Mouse (Mus musculus) right cerebral cortex, postnatal 36 days (tissue): Measurements from ENCODE around the gene Palm2.

ENCODE experiments used
- DNase-seq, 2 experiments: peaks; one replicate each; pipeline ENCODE4 v3.0.0; 2022; ENCODE audit warnings: low spot score in 2 of 2, mixed read lengths in 1 of 2

The Palm2 gene

DNA sequence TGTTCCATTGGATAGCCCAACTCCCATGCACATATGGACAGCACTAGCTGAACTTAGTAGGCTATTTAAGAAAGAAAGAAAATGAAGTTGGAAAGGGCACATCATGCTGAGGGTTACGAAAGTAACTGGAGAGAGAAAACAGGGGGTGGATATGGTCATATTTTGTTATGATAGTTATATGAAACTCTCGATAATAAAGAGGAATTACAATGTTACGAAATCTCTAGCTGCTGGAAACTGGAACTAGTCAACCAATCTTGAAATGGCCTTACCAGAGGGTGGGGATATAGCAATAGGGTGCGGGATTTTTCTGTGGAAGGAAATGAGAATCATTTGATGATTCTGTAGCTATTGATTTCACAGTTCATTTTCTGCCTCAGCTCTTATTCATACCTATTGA is 180.6 kb downstream of the Palm2 start:
- DNase-seq: no peak

DNA sequence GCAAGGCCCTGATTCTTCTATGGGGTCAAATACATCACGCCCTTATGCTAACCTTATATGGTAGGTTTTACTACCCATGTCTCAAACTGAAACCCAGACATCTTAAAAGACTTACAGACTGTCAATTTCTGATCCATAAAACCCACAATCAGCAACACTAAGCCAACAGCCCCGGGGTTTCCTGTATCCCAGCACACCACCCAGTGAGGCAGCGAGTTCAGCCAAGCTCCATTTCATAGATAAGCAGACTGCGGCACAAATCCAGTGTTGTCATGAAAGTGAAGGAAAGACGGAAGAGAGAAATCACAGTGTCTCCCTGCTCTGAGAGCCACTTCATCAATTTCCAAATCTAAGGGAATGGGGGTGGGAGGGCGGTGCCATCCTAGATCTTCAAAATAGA is 184.7 kb downstream of the Palm2 start:
- DNase-seq: no peak

DNA sequence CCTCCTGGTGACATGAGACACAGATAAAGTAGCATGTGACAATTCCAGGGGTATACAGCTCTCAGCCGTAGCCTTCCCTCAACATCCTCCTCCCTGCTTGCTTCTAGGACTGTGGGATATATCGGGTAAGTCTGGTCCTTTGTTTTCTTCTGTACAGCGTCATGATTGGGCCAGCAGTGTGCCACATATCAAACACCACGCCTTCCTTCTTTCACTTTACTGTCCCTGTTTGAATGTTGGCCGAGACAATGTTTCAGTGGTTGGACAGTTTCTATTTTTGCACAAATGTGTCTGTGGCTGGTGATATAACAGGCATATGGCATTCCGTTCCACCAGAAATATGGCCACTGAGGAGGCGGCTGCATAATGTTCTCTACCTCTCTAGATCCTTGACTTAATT is 188.8 kb downstream of the Palm2 start:
- DNase-seq: peak; percentile 49 to 77

DNA sequence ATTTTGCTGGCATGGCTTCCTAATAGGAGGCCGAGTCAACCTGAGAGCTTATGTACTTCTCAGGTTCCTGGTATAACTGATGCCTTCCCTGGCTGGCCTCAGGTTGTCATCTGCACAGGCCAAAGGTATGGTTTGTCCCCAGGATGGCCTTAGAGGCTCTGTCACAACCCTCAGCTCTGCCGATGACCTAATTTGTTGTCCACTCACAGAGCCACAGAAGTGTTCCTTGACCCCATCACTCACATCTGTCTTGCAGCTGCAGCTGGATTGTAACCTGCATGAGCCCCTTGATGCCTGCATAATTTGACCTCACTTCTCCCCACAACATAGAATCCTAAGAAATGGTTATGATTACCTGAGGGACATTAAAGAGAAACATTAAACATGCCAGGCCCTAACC is 190.8 kb downstream of the Palm2 start:
- no peak for DNase-seq

DNA sequence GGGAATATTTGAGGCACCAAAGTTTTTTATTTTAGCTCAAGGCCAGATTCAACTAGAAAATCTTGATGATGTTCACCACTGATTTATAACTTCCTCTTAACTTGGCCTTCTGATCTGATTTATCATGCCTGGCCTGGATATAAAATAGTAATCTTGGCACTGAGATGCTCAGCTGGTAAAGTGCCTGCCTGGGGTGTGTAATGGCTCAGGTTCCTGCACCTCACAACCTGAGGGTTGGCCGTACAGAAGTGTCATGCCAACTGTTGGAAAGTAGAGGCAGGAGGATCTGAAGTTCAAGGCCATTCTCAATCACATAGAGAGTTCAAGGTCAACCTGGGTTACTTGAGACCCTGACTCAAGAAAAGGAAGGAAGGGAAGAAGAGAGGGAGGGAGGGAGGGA is 191.3 kb downstream of the Palm2 start:
- DNase-seq: no peak

GRCm38 (mm10) chr4:57625756-57626155 is 191.7 kb downstream of the Palm2 start:
- DNase-seq: no peak

GRCm38 (mm10) chr4:57626921-57627320 is 192.9 kb downstream of the Palm2 start:
- DNase-seq: no peak

- no peak for DNase-seq
Measured at GRCm38 (mm10) chr4:57632386-57632785, 198.3 kb downstream of the Palm2 start.

DNA sequence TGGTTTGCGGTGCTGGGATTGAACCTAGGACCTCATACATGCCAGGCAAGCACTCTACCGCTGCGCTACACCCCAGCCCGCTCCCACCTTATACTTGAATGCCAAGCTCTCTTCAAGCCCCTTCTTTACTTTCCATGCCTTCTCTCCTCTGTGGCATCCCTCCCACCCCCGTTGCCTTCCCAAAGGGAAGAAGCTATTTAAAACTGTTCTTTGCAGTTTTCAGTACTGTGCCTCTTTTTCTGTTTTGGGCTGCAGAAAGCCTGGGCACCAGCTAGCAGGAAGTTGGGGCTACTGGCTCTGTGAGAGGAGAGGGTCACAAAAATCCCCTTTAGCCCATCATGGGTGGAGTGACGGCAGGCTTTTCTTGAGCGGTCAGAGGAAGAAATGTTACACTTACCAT is 199.0 kb downstream of the Palm2 start:
- peak in 1 of 2 experiments; percentile 41 for DNase-seq

GRCm38 (mm10) chr4:57634956-57635355 is 200.9 kb downstream of the Palm2 start:
- DNase-seq: no peak

- DNase-seq: no peak
Measured at GRCm38 (mm10) chr4:57636782-57637482, 202.9 kb downstream of the Palm2 start.

- peak; percentile 64 to 79 for DNase-seq
Measured at GRCm38 (mm10) chr4:57637636-57638386, 203.8 kb downstream of the Palm2 start.

DNA sequence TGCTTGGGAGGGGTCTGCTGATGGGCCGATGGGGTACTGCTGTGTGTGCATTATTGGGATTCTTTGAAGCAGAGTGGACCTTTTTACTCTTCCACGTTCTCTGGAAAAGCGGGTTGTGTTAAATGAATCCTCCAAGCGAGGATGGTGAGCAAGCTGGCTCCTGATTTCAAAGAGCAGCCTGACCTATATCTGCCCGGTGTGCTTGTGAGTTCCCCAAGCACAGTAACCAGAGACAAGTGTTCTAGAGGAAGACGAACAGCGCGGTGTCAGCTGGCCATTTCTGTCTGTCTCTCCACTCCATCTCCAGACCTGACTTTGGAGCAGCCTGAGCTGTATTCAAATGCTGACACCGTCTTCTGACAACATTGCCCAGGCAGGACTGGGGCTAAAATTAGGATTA is 204.9 kb downstream of the Palm2 start:
- DNase-seq: no peak

- DNase-seq: peak in 1 of 2 experiments; percentile 34
Measured at GRCm38 (mm10) chr4:57640222-57640621, 206.2 kb downstream of the Palm2 start.

DNA sequence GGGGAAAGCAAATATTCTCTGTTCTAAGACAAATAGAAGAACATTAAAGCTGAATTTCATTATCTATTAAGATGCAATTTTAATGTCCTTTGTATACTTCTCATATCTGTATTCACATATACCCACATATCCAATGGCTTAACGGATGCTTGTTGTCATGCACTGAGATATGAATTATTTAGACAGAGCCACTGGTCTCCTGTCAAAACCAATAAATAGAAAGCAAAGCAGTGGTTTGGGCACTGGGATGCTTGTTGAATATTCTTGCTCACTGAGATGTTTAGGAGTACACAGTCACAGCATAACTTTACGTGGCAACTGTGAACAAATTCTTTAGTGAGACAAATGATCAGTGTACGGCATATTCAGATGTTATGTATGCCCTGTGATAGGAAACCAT is 206.9 kb downstream of the Palm2 start:
- DNase-seq: no peak

- DNase-seq: no peak
Measured at GRCm38 (mm10) chr4:57650994-57651393, 216.9 kb downstream of the Palm2 start.

- no peak for DNase-seq
Measured at GRCm38 (mm10) chr4:57651547-57651946, 217.5 kb downstream of the Palm2 start.

GRCm38 (mm10) chr4:57652185-57652904 is 218.3 kb downstream of the Palm2 start:
- DNase-seq: no peak

GRCm38 (mm10) chr4:57655966-57656365 is 221.9 kb downstream of the Palm2 start:
- DNase-seq: no peak

- peak; percentile 48 to 64 for DNase-seq
Measured at GRCm38 (mm10) chr4:57656388-57656787, 222.3 kb downstream of the Palm2 start.

GRCm38 (mm10) chr4:57656861-57657260 is 222.8 kb downstream of the Palm2 start:
- DNase-seq: no peak

- no peak for DNase-seq
Measured at GRCm38 (mm10) chr4:57660470-57660869, 226.4 kb downstream of the Palm2 start.

DNA sequence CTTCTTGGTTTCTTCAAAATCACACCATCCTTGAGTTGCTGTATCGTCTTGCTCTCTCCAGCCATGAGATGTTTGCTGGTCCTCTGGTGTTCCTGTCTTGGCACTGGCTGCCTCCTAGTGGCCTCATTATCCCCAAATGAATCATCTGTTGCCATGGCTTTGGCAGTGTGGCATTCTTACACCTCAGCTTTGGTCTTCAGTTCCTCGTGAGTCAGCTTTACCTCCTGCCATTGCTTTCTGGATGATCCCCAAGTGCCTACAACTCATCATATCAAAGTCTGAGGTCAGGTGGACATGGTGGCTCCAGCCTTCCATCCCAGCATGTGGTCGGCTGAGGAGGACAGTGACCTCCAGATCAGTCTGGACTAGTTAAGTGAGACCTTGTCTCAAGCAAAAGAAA is 232.1 kb downstream of the Palm2 start:
- DNase-seq: no peak
